Comparison of ENCODE assay signal across 32 mouse cellular contexts in the genomic region with DNA sequence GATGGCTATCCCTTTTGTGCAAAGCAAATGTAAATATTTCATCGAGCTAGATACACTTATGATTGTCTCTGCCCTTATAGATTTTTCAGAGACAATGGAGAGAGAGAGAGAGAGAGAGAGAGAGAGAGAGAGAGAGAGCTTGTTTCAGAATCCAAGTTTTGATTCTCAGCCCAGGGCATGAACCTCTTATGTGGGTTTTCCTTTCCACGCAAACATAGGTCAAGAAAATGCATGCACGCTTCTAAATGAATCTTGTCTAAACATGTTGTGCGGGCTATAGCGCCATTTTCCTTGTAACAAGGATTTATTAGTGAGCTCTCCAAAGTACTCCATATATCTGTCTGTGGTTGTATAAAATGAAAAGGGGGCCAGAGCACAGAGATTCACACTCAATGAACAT. TPM values are rescaled to one million over a fixed set of nuclear protein-coding genes. Genes with fewer than 3 reads are reported as not detected.
DNase-seq lines count a peak whose midpoint lies in the region; ATAC-seq and TF ChIP-seq lines count a peak whose summit lies in the region.
"Had no signal": no experiment of that assay in that cellular context is flagged by ENCODE, and none has a peak within 500 bp of the region (broad histone marks: within the 10 kb centered on the region; RNA-seq: fewer than 3 reads in every experiment).

No protein-coding gene starts in this region.

- H3K27ac ChIP-seq in hindbrain, embryonic 10.5 days, result peak overlapping the region; percentile 88
- no peak overlapping the region for H3K27ac ChIP-seq in hindbrain, postnatal 0 days
- H3K27ac ChIP-seq in embryonic facial prominence, embryonic 10.5 days (replicated peaks), result no peak overlapping the region
- no peak overlapping the region for H3K27ac ChIP-seq in embryonic facial prominence, embryonic 11.5 days (replicated peaks; ENCODE audit: low read depth, low read length)
- H3K27ac ChIP-seq in midbrain, embryonic 14.5 days (replicated peaks; ENCODE audit: low read depth, low read length), result no peak overlapping the region
- H3K27ac ChIP-seq in kidney, embryonic 15.5 days, result no peak overlapping the region
- H3K27ac ChIP-seq: embryonic facial prominence, embryonic 13.5 days; kidney, postnatal 0 days; left cerebral cortex, adult 2 months; liver, embryonic 13.5 days had no signal

- peaks cover 100% of the 10 kb centered on the region for H3K27me3 ChIP-seq in hindbrain, embryonic 10.5 days (ENCODE audit: insufficient read depth, poor library complexity, severe bottlenecking)
- H3K27me3 ChIP-seq in hindbrain, postnatal 0 days (ENCODE audit: insufficient read depth, low read length), result peaks cover 89% of the 10 kb centered on the region
- peaks cover 100% of the 10 kb centered on the region for H3K27me3 ChIP-seq in embryonic facial prominence, embryonic 10.5 days (replicated peaks; ENCODE audit: low read depth, poor library complexity, severe bottlenecking)
- peaks cover 75% of the 10 kb centered on the region for H3K27me3 ChIP-seq in embryonic facial prominence, embryonic 11.5 days (ENCODE audit: control insufficient read depth, insufficient read depth, low read length)
- peaks cover 90% of the 10 kb centered on the region for H3K27me3 ChIP-seq in midbrain, embryonic 14.5 days (ENCODE audit: control insufficient read depth, insufficient read depth, low read length)
- peaks cover 100% of the 10 kb centered on the region for H3K27me3 ChIP-seq in kidney, embryonic 15.5 days

- no peak for ATAC-seq in hindbrain, postnatal 0 days
- ATAC-seq in embryonic facial prominence, embryonic 11.5 days (replicated peaks; ENCODE audit: insufficient number of reproducible peaks, low FRiP score, low TSS enrichment, low read depth), result no peak
- no peak for ATAC-seq in midbrain, embryonic 14.5 days (ENCODE audit: low FRiP score, low TSS enrichment)
- no peak for ATAC-seq in kidney, embryonic 15.5 days (replicated peaks; ENCODE audit: low FRiP score)
- ATAC-seq: intestine, postnatal 0 days had no signal

- TF ChIP-seq CTCF in hindbrain, postnatal 0 days (IDR thresholded peaks at IDR 0.05; ENCODE audit: low read depth), result no peak

- H3K4me3 ChIP-seq in hindbrain, embryonic 10.5 days, result peak overlapping the region; percentile 60
- H3K4me3 ChIP-seq in hindbrain, postnatal 0 days (ENCODE audit: low read length), result no peak overlapping the region
- peak overlapping the region; percentile 47; the same call in 1 of the 2 replicates for H3K4me3 ChIP-seq in embryonic facial prominence, embryonic 10.5 days
- H3K4me3 ChIP-seq in embryonic facial prominence, embryonic 11.5 days (ENCODE audit: low read depth, low read length), result no peak overlapping the region
- no peak overlapping the region for H3K4me3 ChIP-seq in midbrain, embryonic 14.5 days (replicated peaks; ENCODE audit: low read depth, low read length)
- H3K4me3 ChIP-seq in kidney, embryonic 15.5 days (replicated peaks), result no peak overlapping the region
- H3K4me3 ChIP-seq: erythroblast, embryonic 14.5 days; left cerebral cortex, adult 2 months; liver, embryonic 13.5 days had no signal

- H3K36me3 ChIP-seq in hindbrain, embryonic 10.5 days, result no peaks in the 10 kb centered on the region
- no peaks in the 10 kb centered on the region for H3K36me3 ChIP-seq in hindbrain, postnatal 0 days (ENCODE audit: insufficient read depth, low read length)
- no peaks in the 10 kb centered on the region for H3K36me3 ChIP-seq in embryonic facial prominence, embryonic 10.5 days (replicated peaks)
- H3K36me3 ChIP-seq in embryonic facial prominence, embryonic 11.5 days (replicated peaks; ENCODE audit: control insufficient read depth, insufficient read depth, low read depth, low read length), result no peaks in the 10 kb centered on the region
- H3K36me3 ChIP-seq in midbrain, embryonic 14.5 days (ENCODE audit: control insufficient read depth, insufficient read depth, low read length), result no peaks in the 10 kb centered on the region
- H3K36me3 ChIP-seq in kidney, embryonic 15.5 days, result no peaks in the 10 kb centered on the region
- H3K36me3 ChIP-seq: embryonic facial prominence, embryonic 13.5 days; liver, embryonic 13.5 days had no signal

- no peaks in the 10 kb centered on the region for H3K9me3 ChIP-seq in hindbrain, embryonic 10.5 days
- H3K9me3 ChIP-seq in hindbrain, postnatal 0 days (ENCODE audit: low read length), result no peaks in the 10 kb centered on the region
- no peaks in the 10 kb centered on the region for H3K9me3 ChIP-seq in embryonic facial prominence, embryonic 10.5 days
- H3K9me3 ChIP-seq in embryonic facial prominence, embryonic 11.5 days (replicated peaks; ENCODE audit: control insufficient read depth, low read length), result no peaks in the 10 kb centered on the region
- no peaks in the 10 kb centered on the region for H3K9me3 ChIP-seq in midbrain, embryonic 14.5 days (ENCODE audit: control insufficient read depth, low read length)
- H3K9me3 ChIP-seq in kidney, embryonic 15.5 days (replicated peaks), result no peaks in the 10 kb centered on the region
- H3K9me3 ChIP-seq: embryonic facial prominence, embryonic 13.5 days; liver, embryonic 13.5 days had no signal

- peaks cover 50% of the 10 kb centered on the region for H3K4me1 ChIP-seq in hindbrain, embryonic 10.5 days (replicated peaks)
- H3K4me1 ChIP-seq in hindbrain, postnatal 0 days (ENCODE audit: insufficient read depth, low read length), result 0 out of 2 replicates have a peak, but pooled peaks cover 4% of the 10 kb centered on the region
- peaks cover 22% of the 10 kb centered on the region for H3K4me1 ChIP-seq in embryonic facial prominence, embryonic 10.5 days
- peaks cover 4% of the 10 kb centered on the region; the same call in 1 of the 2 replicates for H3K4me1 ChIP-seq in embryonic facial prominence, embryonic 11.5 days (ENCODE audit: control insufficient read depth, insufficient read depth, low read length)
- H3K4me1 ChIP-seq in midbrain, embryonic 14.5 days (ENCODE audit: control insufficient read depth, insufficient read depth, low read length), result peaks cover 5% of the 10 kb centered on the region; the same call in 1 of the 2 replicates
- peaks cover 20% of the 10 kb centered on the region for H3K4me1 ChIP-seq in kidney, embryonic 15.5 days
- H3K4me1 ChIP-seq: liver, embryonic 13.5 days had no signal

- DNase-seq in hindbrain, embryonic 10.5 days (ENCODE audit: low spot score), result no peak
- DNase-seq in hindbrain, postnatal 0 days (ENCODE audit: low spot score), result no peak
- DNase-seq in embryonic facial prominence, embryonic 10.5 days (ENCODE audit: low spot score), result no peak
- peak; percentile 9 for DNase-seq in embryonic facial prominence, embryonic 11.5 days (ENCODE audit: low spot score)
- no peak for DNase-seq in midbrain, embryonic 14.5 days
- DNase-seq in right cerebral cortex, adult 2 months (ENCODE audit: low spot score in 2 of 2), result no peak
- DNase-seq: adrenal gland, adult 2 months; cerebellum, adult 11 months; cerebellum, adult 9-11 months; liver, embryonic 13.5 days; lung, adult 2 months; lung, postnatal 14 days had no signal

- H3K4me2 ChIP-seq in hindbrain, postnatal 0 days (ENCODE audit: low read depth, low read length), result no peak overlapping the region
- no peak overlapping the region for H3K4me2 ChIP-seq in embryonic facial prominence, embryonic 11.5 days (ENCODE audit: low read depth, low read length)
- H3K4me2 ChIP-seq in midbrain, embryonic 14.5 days (ENCODE audit: low read length), result 0 out of 2 replicates have a peak overlapping the region, but pooled peaks have one; percentile 46
- H3K4me2 ChIP-seq in kidney, embryonic 15.5 days, result no peak overlapping the region
- H3K4me2 ChIP-seq: liver, embryonic 13.5 days had no signal

- no peak overlapping the region for H3K9ac ChIP-seq in hindbrain, postnatal 0 days (replicated peaks; ENCODE audit: low read length)
- no peak overlapping the region for H3K9ac ChIP-seq in embryonic facial prominence, embryonic 11.5 days (replicated peaks; ENCODE audit: low read length)
- no peak overlapping the region for H3K9ac ChIP-seq in midbrain, embryonic 14.5 days (replicated peaks; ENCODE audit: low read length)
- H3K9ac ChIP-seq in kidney, embryonic 15.5 days, result no peak overlapping the region
- H3K9ac ChIP-seq: embryonic facial prominence, embryonic 13.5 days; liver, embryonic 13.5 days had no signal

- WGBS in hindbrain, embryonic 10.5 days, result 11% methylated on average over 5 of the region's 5 CpGs
- WGBS in hindbrain, postnatal 0 days, result 22% methylated on average over 5 of the region's 5 CpGs
- 17% methylated on average over 5 of the region's 5 CpGs for WGBS in embryonic facial prominence, embryonic 10.5 days
- WGBS in embryonic facial prominence, embryonic 11.5 days, result 14% methylated on average over 5 of the region's 5 CpGs
- WGBS in midbrain, embryonic 14.5 days, result 18% methylated on average over 5 of the region's 5 CpGs
- 17% methylated on average over 5 of the region's 5 CpGs for WGBS in kidney, embryonic 15.5 days

RNA-seq across cellular contexts. Expression of a gene that starts 1.5 kb away (rescaled TPM):
- 82.0 and 99.1 TPM in 2 replicates for polyA plus RNA-seq in hindbrain, embryonic 10.5 days (2016; fragmentation: Nextera tagmentation; extraction: Ambion mirVana)
- total RNA-seq in hindbrain, postnatal 0 days (2014; rRNA removed), result 1.3 TPM in 1 of 2 replicates, not detected in the other
- 1.8 and 1.9 TPM in 2 replicates for polyA plus RNA-seq in hindbrain, postnatal 0 days (2015; fragmentation: Nextera tagmentation; extraction: Ambion mirVana)
- polyA plus RNA-seq in embryonic facial prominence, embryonic 10.5 days (2016; fragmentation: Nextera tagmentation; extraction: Ambion mirVana), result 3.4 and 10.2 TPM in 2 replicates
- polyA plus RNA-seq in embryonic facial prominence, embryonic 11.5 days (2014; fragmentation: Nextera tagmentation; extraction: Ambion mirVana), result 1.4 and 2.0 TPM in 2 replicates
- polyA plus RNA-seq in midbrain, embryonic 14.5 days (2014; fragmentation: Nextera tagmentation; extraction: Ambion mirVana), result 1.7 and 2.0 TPM in 2 replicates
- polyA plus RNA-seq in kidney, embryonic 15.5 days (2015; fragmentation: Nextera tagmentation; extraction: Ambion mirVana), result not detected in 2 replicates
- total RNA-seq: adrenal gland, adult 2 months; adrenal gland, postnatal 4 days; common myeloid progenitor, adult 5-6 weeks; gastrocnemius, adult 8-10 months; hematopoietic stem cell, adult 5-6 weeks; layer of hippocampus, postnatal 10 days; left cerebral cortex, adult 2 months; left cerebral cortex, postnatal 36 days; megakaryocyte progenitor cell, adult 5-6 weeks; MEL had no signal
- polyA plus RNA-seq: adrenal gland, adult 2 months; C2C12; erythroblast, embryonic 14.5 days; frontal cortex, adult 2 months; gonadal fat pad, adult 2 months; heart, postnatal 0 days; intestine, postnatal 0 days; kidney, postnatal 0 days; limb, embryonic 14.5 days; liver, embryonic 13.5 days; urinary bladder, adult 2 months had no signal

Comparison
In these comparisons a context has a peak if more than half of its experiments do, and no peak if none do; other contexts are left out.
1. H3K4me3 ChIP-seq: peak in hindbrain, embryonic 10.5 days (single experiment) and embryonic facial prominence, embryonic 10.5 days (single experiment); none in hindbrain, postnatal 0 days (single experiment), embryonic facial prominence, embryonic 11.5 days (single experiment), midbrain, embryonic 14.5 days (single experiment) and kidney, embryonic 15.5 days (single experiment).